Mouse (Mus musculus) cortical plate, adult 2 months (tissue): Measurements from ENCODE around the gene Jph4.

ENCODE experiments used
- CTCF ChIP-seq: fragments of 200-500 bp; IDR thresholded peaks from 2 replicates; pipeline ENCODE4 v1.5.1; 2011; ENCODE audit warnings: mild to moderate bottlenecking, control low read depth, low read length; ENCODE audit not compliant: insufficient read depth; ENCODE audit errors: extremely low read depth
- POLR2A ChIP-seq: fragments of 200-500 bp; IDR thresholded peaks from 2 replicates; pipeline ENCODE4 v1.6.1; 2011; ENCODE audit warnings: mild to moderate bottlenecking, low read length, control low read depth; ENCODE audit not compliant: insufficient read depth; ENCODE audit errors: extremely low read depth

DNA sequence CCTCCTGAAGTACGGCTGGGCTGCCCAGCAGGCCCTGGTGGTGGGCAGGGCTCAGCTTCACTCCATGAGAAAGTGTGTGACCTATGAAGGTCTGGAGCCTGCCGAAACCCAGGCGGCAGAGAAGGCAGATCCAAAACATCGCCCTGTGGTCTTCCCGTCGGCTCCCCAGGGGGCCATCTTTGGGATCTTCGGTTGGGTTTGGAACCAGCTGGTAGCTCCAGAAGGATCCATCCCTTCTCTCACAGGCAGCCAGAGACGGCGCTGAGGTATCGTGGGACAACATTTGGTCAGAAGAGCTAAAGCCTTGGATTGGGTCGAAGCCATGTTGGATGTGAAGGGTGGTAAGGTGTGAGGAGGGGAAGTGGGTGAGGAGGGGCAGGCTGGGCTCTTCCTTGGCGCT is 42.3 kb downstream of the Jph4 start:
- no peak for TF ChIP-seq CTCF
- no peak for TF ChIP-seq POLR2A
